Mouse (Mus musculus): ENCODE data around the gene Dmpk.

GRCm38 (mm10) chr7:19131324-19131848, 47.7 kb downstream of the Dmpk start:
- peak; percentile 66 for TF ChIP-seq CTCF (conservative IDR thresholded peaks at IDR 0.05; ENCODE audit: insufficient read depth, insufficient read length, low read depth, low read length)
- TF ChIP-seq POLR2A (IDR thresholded peaks at IDR 0.05; ENCODE audit: low read depth, low read length), result no peak

Data from kidney, adult 2 months (tissue).